Mouse (Mus musculus): ENCODE measurements at regions not wholly inside any gene's neighbourhood (a gene's known extent, or its start where the extent isn't known, plus 50 kb on each side); places are given as distances from the start of the nearest gene placed in this dataset.

- H3ac ChIP-seq (ENCODE audit: control insufficient read depth, insufficient read length, low read depth) = no peak overlapping the region
- no peaks in the 10 kb centered on the region for H3K27me3 ChIP-seq (ENCODE audit: control insufficient read depth, insufficient read depth, insufficient read length)
- H3K36me3 ChIP-seq (ENCODE audit: control insufficient read depth, insufficient read depth) = no peaks in the 10 kb centered on the region
- H3K79me2 ChIP-seq (ENCODE audit: control insufficient read depth, insufficient read depth) = no peaks in the 10 kb centered on the region
- H3K79me3 ChIP-seq (ENCODE audit: low read depth) = no peaks in the 10 kb centered on the region
- no peak overlapping the region for H3K4me3 ChIP-seq (ENCODE audit: insufficient read depth, poor library complexity, severe bottlenecking)
- TF ChIP-seq USF1 (IDR thresholded peaks at IDR 0.05; ENCODE audit: low read depth) = no peak
- no peak for TF ChIP-seq CTCF (IDR thresholded peaks at IDR 0.05; ENCODE audit: control insufficient read depth, insufficient read depth, insufficient read length)
- no peak for TF ChIP-seq MAX (IDR thresholded peaks at IDR 0.05)
- no peak for TF ChIP-seq MYOD1 (IDR thresholded peaks at IDR 0.05; ENCODE audit: control insufficient read depth, insufficient read length, low read depth)
- TF ChIP-seq CEBPB (IDR thresholded peaks at IDR 0.05; ENCODE audit: low read depth) = no peak
- no peak for TF ChIP-seq MYOG (IDR thresholded peaks at IDR 0.05; ENCODE audit: control insufficient read depth, extremely low read depth, insufficient read length)
- TF ChIP-seq FOSL1 (IDR thresholded peaks at IDR 0.05; ENCODE audit: insufficient read depth, low read length, poor library complexity, severe bottlenecking) = no peak
These were observed 108.4 kb upstream of the Atp6ap2 start for GRCm38 (mm10) chrX:12479207-12479606.

DNA sequence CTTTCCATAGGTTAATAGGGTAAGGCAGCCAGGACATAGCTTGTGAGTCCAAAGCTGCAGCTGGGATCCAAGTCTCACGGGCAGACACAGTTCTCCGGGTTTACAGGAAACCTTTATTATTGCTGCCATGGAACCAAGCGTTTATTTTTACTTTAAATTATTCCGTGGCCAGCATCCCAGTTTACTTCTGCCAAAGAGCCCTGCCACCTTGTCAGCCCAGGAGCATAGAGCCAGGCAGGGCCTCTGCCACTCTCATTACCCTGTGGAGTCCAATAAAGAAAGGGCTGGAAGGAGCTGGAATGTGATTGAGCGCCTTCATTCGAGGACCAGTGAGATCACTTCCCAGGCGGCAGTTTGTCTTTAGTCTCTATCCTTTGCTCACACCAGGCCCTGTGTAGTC is 96.6 kb upstream of the Atp6ap2 start:
- H3ac ChIP-seq (ENCODE audit: control insufficient read depth, insufficient read length, low read depth) = no peak overlapping the region
- H3K79me3 ChIP-seq (ENCODE audit: low read depth) = no peaks in the 10 kb centered on the region
- TF ChIP-seq MYOD1 (IDR thresholded peaks at IDR 0.05; ENCODE audit: control insufficient read depth, insufficient read length, low read depth) (no peak), CTCF (IDR thresholded peaks at IDR 0.05; ENCODE audit: control insufficient read depth, insufficient read depth, insufficient read length) (no peak), CEBPB (IDR thresholded peaks at IDR 0.05; ENCODE audit: low read depth) (no peak), MYOG (IDR thresholded peaks at IDR 0.05; ENCODE audit: control insufficient read depth, extremely low read depth, insufficient read length) (no peak), MAX (IDR thresholded peaks at IDR 0.05) (no peak), FOSL1 (IDR thresholded peaks at IDR 0.05; ENCODE audit: insufficient read depth, low read length, poor library complexity, severe bottlenecking) (no peak), USF1 (IDR thresholded peaks at IDR 0.05; ENCODE audit: low read depth) (no peak)
- H3K79me2 ChIP-seq (ENCODE audit: control insufficient read depth, insufficient read depth) = no peaks in the 10 kb centered on the region
- H3K36me3 ChIP-seq (ENCODE audit: control insufficient read depth, insufficient read depth) = no peaks in the 10 kb centered on the region
- no peaks in the 10 kb centered on the region for H3K27me3 ChIP-seq (ENCODE audit: control insufficient read depth, insufficient read depth, insufficient read length)
- no peak overlapping the region for H3K4me3 ChIP-seq (ENCODE audit: insufficient read depth, poor library complexity, severe bottlenecking)

- no peaks in the 10 kb centered on the region for H3K27me3 ChIP-seq (ENCODE audit: control insufficient read depth, insufficient read depth, insufficient read length)
- TF ChIP-seq CTCF (IDR thresholded peaks at IDR 0.05; ENCODE audit: control insufficient read depth, insufficient read depth, insufficient read length) = no peak
- no peak for TF ChIP-seq FOSL1 (IDR thresholded peaks at IDR 0.05; ENCODE audit: insufficient read depth, low read length, poor library complexity, severe bottlenecking)
- TF ChIP-seq MYOG (IDR thresholded peaks at IDR 0.05; ENCODE audit: control insufficient read depth, extremely low read depth, insufficient read length) = no peak
- no peak for TF ChIP-seq USF1 (IDR thresholded peaks at IDR 0.05; ENCODE audit: low read depth)
- TF ChIP-seq MAX (IDR thresholded peaks at IDR 0.05) = no peak
- no peak for TF ChIP-seq MYOD1 (IDR thresholded peaks at IDR 0.05; ENCODE audit: control insufficient read depth, insufficient read length, low read depth)
- TF ChIP-seq CEBPB (IDR thresholded peaks at IDR 0.05; ENCODE audit: low read depth) = no peak
- no peaks in the 10 kb centered on the region for H3K36me3 ChIP-seq (ENCODE audit: control insufficient read depth, insufficient read depth)
- H3K79me3 ChIP-seq (ENCODE audit: low read depth) = no peaks in the 10 kb centered on the region
- no peak overlapping the region for H3K4me3 ChIP-seq (ENCODE audit: insufficient read depth, poor library complexity, severe bottlenecking)
- H3K79me2 ChIP-seq (ENCODE audit: control insufficient read depth, insufficient read depth) = no peaks in the 10 kb centered on the region
- no peak overlapping the region for H3ac ChIP-seq (ENCODE audit: control insufficient read depth, insufficient read length, low read depth)
These were observed 94.4 kb upstream of the Atp6ap2 start for GRCm38 (mm10) chrX:12493216-12493615.

GRCm38 (mm10) chrX:12493916-12494315 is 93.7 kb upstream of the Atp6ap2 start:
- Histone ChIP-seq H3K36me3 (ENCODE audit: control insufficient read depth, insufficient read depth) (no peaks in the 10 kb centered on the region), H3K4me3 (ENCODE audit: insufficient read depth, poor library complexity, severe bottlenecking) (no peak overlapping the region), H3ac (ENCODE audit: control insufficient read depth, insufficient read length, low read depth) (no peak overlapping the region), H3K79me2 (ENCODE audit: control insufficient read depth, insufficient read depth) (no peaks in the 10 kb centered on the region), H3K27me3 (ENCODE audit: control insufficient read depth, insufficient read depth, insufficient read length) (no peaks in the 10 kb centered on the region), H3K79me3 (ENCODE audit: low read depth) (no peaks in the 10 kb centered on the region)
- TF ChIP-seq FOSL1 (IDR thresholded peaks at IDR 0.05; ENCODE audit: insufficient read depth, low read length, poor library complexity, severe bottlenecking) (no peak), MYOD1 (IDR thresholded peaks at IDR 0.05; ENCODE audit: control insufficient read depth, insufficient read length, low read depth) (no peak), CEBPB (IDR thresholded peaks at IDR 0.05; ENCODE audit: low read depth) (no peak), MYOG (IDR thresholded peaks at IDR 0.05; ENCODE audit: control insufficient read depth, extremely low read depth, insufficient read length) (no peak), CTCF (IDR thresholded peaks at IDR 0.05; ENCODE audit: control insufficient read depth, insufficient read depth, insufficient read length) (no peak), USF1 (IDR thresholded peaks at IDR 0.05; ENCODE audit: low read depth) (no peak), MAX (IDR thresholded peaks at IDR 0.05) (no peak)

- Histone ChIP-seq H3K4me3 (ENCODE audit: insufficient read depth, poor library complexity, severe bottlenecking) (no peak overlapping the region), H3K27me3 (ENCODE audit: control insufficient read depth, insufficient read depth, insufficient read length) (no peaks in the 10 kb centered on the region), H3ac (ENCODE audit: control insufficient read depth, insufficient read length, low read depth) (no peak overlapping the region), H3K36me3 (ENCODE audit: control insufficient read depth, insufficient read depth) (no peaks in the 10 kb centered on the region), H3K79me2 (ENCODE audit: control insufficient read depth, insufficient read depth) (no peaks in the 10 kb centered on the region), H3K79me3 (ENCODE audit: low read depth) (no peaks in the 10 kb centered on the region)
- TF ChIP-seq MYOG (IDR thresholded peaks at IDR 0.05; ENCODE audit: control insufficient read depth, extremely low read depth, insufficient read length) (no peak), MAX (IDR thresholded peaks at IDR 0.05) (no peak), CTCF (IDR thresholded peaks at IDR 0.05; ENCODE audit: control insufficient read depth, insufficient read depth, insufficient read length) (no peak), MYOD1 (IDR thresholded peaks at IDR 0.05; ENCODE audit: control insufficient read depth, insufficient read length, low read depth) (no peak), CEBPB (IDR thresholded peaks at IDR 0.05; ENCODE audit: low read depth) (no peak), FOSL1 (IDR thresholded peaks at IDR 0.05; ENCODE audit: insufficient read depth, low read length, poor library complexity, severe bottlenecking) (no peak), USF1 (IDR thresholded peaks at IDR 0.05; ENCODE audit: low read depth) (no peak)
These were observed 93.1 kb upstream of the Atp6ap2 start for GRCm38 (mm10) chrX:12494535-12494934.

DNA sequence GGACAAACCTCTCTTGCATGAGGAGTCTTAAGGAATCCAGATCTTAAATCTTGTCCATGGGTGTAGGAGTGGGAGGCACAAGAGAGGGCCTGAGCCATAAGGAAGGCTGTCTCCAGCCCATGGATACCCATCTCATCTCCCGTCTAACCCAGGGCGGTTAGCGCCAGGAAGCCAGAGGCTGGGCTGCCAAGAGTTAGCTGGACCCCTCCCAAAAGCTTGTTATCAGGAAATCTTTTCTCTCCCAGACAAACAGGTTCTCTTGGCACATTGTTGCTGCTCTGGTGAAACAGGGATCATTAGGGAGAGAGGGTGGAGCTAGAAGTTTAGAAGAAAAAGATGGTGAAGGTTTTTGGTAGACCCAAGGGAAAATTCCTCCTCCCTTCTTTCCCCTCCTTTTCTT is 87.0 kb upstream of the Atp6ap2 start:
- no peak overlapping the region for H3K4me3 ChIP-seq (ENCODE audit: insufficient read depth, poor library complexity, severe bottlenecking)
- H3K79me2 ChIP-seq (ENCODE audit: control insufficient read depth, insufficient read depth) = no peaks in the 10 kb centered on the region
- no peaks in the 10 kb centered on the region for H3K79me3 ChIP-seq (ENCODE audit: low read depth)
- no peaks in the 10 kb centered on the region for H3K36me3 ChIP-seq (ENCODE audit: control insufficient read depth, insufficient read depth)
- TF ChIP-seq MYOD1 (IDR thresholded peaks at IDR 0.05; ENCODE audit: control insufficient read depth, insufficient read length, low read depth) (no peak), CTCF (IDR thresholded peaks at IDR 0.05; ENCODE audit: control insufficient read depth, insufficient read depth, insufficient read length) (no peak), USF1 (IDR thresholded peaks at IDR 0.05; ENCODE audit: low read depth) (no peak), MYOG (IDR thresholded peaks at IDR 0.05; ENCODE audit: control insufficient read depth, extremely low read depth, insufficient read length) (no peak), CEBPB (IDR thresholded peaks at IDR 0.05; ENCODE audit: low read depth) (no peak), FOSL1 (IDR thresholded peaks at IDR 0.05; ENCODE audit: insufficient read depth, low read length, poor library complexity, severe bottlenecking) (no peak), MAX (IDR thresholded peaks at IDR 0.05) (no peak)
- no peaks in the 10 kb centered on the region for H3K27me3 ChIP-seq (ENCODE audit: control insufficient read depth, insufficient read depth, insufficient read length)
- H3ac ChIP-seq (ENCODE audit: control insufficient read depth, insufficient read length, low read depth) = no peak overlapping the region

Measured in C2C12 (cell line).